Mouse (Mus musculus) cerebellum, adult 2 months (tissue): ENCODE results near the gene Sppl3. TPM values are rescaled to one million over a fixed set of nuclear protein-coding genes. Genes with fewer than 3 reads are reported as not detected.

Source experiments
- DNase-seq, 2 experiments: peaks; one replicate each; pipeline ENCODE4 v3.0.0; 2021
- H3K27ac ChIP-seq: fragments of 200-500 bp; 2 replicates; pipeline ENCODE4 v1.5.1; 2012; ENCODE audit warnings: low read length, control low read depth, inconsistent platforms; ENCODE audit not compliant: insufficient read depth
- H3K27me3 ChIP-seq: fragments of 200-500 bp; 2 replicates; pipeline ENCODE4 v1.6.1; 2012; ENCODE audit warnings: inconsistent platforms, mild to moderate bottlenecking, low read length, moderate library complexity; ENCODE audit not compliant: control insufficient read depth, insufficient read depth
- H3K4me1 ChIP-seq: fragments of 200-500 bp; 2 replicates; pipeline ENCODE4 v1.6.1; 2011; ENCODE audit warnings: low read length; ENCODE audit not compliant: control insufficient read depth, insufficient read depth
- H3K4me3 ChIP-seq: fragments of 200-500 bp; replicated peaks from 2 replicates; pipeline ENCODE3; 2011; ENCODE audit warnings: mild to moderate bottlenecking, low read depth, low read length, control low read depth; ENCODE audit not compliant: insufficient read depth
- CTCF ChIP-seq: fragments of 200-500 bp; IDR thresholded peaks from 2 replicates; pipeline ENCODE4 v1.5.1; 2011; ENCODE audit warnings: low read depth, mild to moderate bottlenecking, control low read depth, low read length, moderate library complexity, borderline replicate concordance; ENCODE audit not compliant: insufficient read depth
- POLR2A ChIP-seq: fragments of 200-500 bp; IDR thresholded peaks from 2 replicates; pipeline ENCODE4 v1.6.1; 2011; ENCODE audit warnings: low read length, control low read depth, borderline replicate concordance; ENCODE audit not compliant: insufficient read depth
- WGBS: fragments of 180-500 bp; shearing (Covaris S2); methylation state at CpG from one replicate; pipeline ENCODE4 v1.1.7; 2018; 5-methylcytosine and 5-hydroxymethylcytosine counted together
- polyA plus RNA-seq: library from polyadenylated mRNA; depleted of rRNA; stranded (reverse); fragments of >200 nt; gene quantifications from 2 replicates; pipeline ENCODE4 v1.2.3, GENCODE M21; 2012

The Sppl3 gene
- polyA plus RNA-seq, 1 experiment = 64.2 TPM

GRCm38 (mm10) chr5:115028920-115029319, 18.0 kb downstream of the Sppl3 start:
- TF ChIP-seq CTCF = no peak
- TF ChIP-seq POLR2A = no peak
- Histone ChIP-seq H3K4me3 (no peak overlapping the region), H3K27me3 (no peaks in the 10 kb centered on the region; the same call in 1 of the 2 replicates), H3K4me1 (peaks cover 10% of the 10 kb centered on the region), H3K27ac (no peak overlapping the region)
- DNase-seq = no peak
- 86% methylated on average over 4 of the region's 4 CpGs for WGBS

- Histone ChIP-seq H3K27me3 (no peaks in the 10 kb centered on the region; the same call in 1 of the 2 replicates), H3K4me1 (peaks cover 10% of the 10 kb centered on the region), H3K27ac (no peak overlapping the region), H3K4me3 (no peak overlapping the region)
- WGBS = 79% methylated on average over 3 of the region's 3 CpGs
- DNase-seq = no peak
- no peak for TF ChIP-seq CTCF
- no peak for TF ChIP-seq POLR2A
Measured at GRCm38 (mm10) chr5:115029509-115029908, 18.6 kb downstream of the Sppl3 start.

- Histone ChIP-seq H3K4me1 (peaks cover 7% of the 10 kb centered on the region), H3K27ac (no peak overlapping the region), H3K27me3 (no peaks in the 10 kb centered on the region; the same call in 1 of the 2 replicates), H3K4me3 (no peak overlapping the region)
- TF ChIP-seq CTCF (no peak), POLR2A (no peak)
- DNase-seq = no peak
- 68% methylated on average over 5 of the region's 5 CpGs for WGBS
Measured at GRCm38 (mm10) chr5:115031576-115031975, 20.6 kb downstream of the Sppl3 start.

- no peak for DNase-seq
- peaks cover 5% of the 10 kb centered on the region for H3K4me1 ChIP-seq
- WGBS = 85% methylated on average over 2 of the region's 2 CpGs
- TF ChIP-seq CTCF = no peak
- no peak for TF ChIP-seq POLR2A
- H3K27ac ChIP-seq = no peak overlapping the region
- no peak overlapping the region for H3K4me3 ChIP-seq
- H3K27me3 ChIP-seq = no peaks in the 10 kb centered on the region; the same call in 1 of the 2 replicates
Measured at GRCm38 (mm10) chr5:115032620-115033019, 21.7 kb downstream of the Sppl3 start.

GRCm38 (mm10) chr5:115035217-115035616, 24.3 kb downstream of the Sppl3 start:
- H3K27me3 ChIP-seq = no peaks in the 10 kb centered on the region
- DNase-seq = no peak
- 100% methylated on average over 1 of the region's 1 CpGs for WGBS
- no peak overlapping the region for H3K4me3 ChIP-seq
- H3K4me1 ChIP-seq = peaks cover 10% of the 10 kb centered on the region; the same call in 1 of the 2 replicates
- H3K27ac ChIP-seq = no peak overlapping the region
- TF ChIP-seq CTCF (no peak), POLR2A (no peak)

- no peaks in the 10 kb centered on the region for H3K27me3 ChIP-seq
- peaks cover 10% of the 10 kb centered on the region; the same call in 1 of the 2 replicates for H3K4me1 ChIP-seq
- DNase-seq = no peak
- H3K4me3 ChIP-seq = no peak overlapping the region
- H3K27ac ChIP-seq = no peak overlapping the region
- TF ChIP-seq CTCF (no peak), POLR2A (no peak)
- 85% methylated on average over 2 of the region's 2 CpGs for WGBS
Measured at GRCm38 (mm10) chr5:115037099-115037498, 26.2 kb downstream of the Sppl3 start.

GRCm38 (mm10) chr5:115040756-115041155, 29.8 kb downstream of the Sppl3 start:
- peak; percentile 64 to 87 for DNase-seq
- Histone ChIP-seq H3K4me3 (no peak overlapping the region), H3K27me3 (no peaks in the 10 kb centered on the region), H3K4me1 (peaks cover 14% of the 10 kb centered on the region; the same call in 1 of the 2 replicates), H3K27ac (no peak overlapping the region)
- whole genome bisulfite sequencing = 2% methylated on average over 4 of the region's 4 CpGs
- TF ChIP-seq CTCF (no peak), POLR2A (no peak)

GRCm38 (mm10) chr5:115043626-115044025, 32.7 kb downstream of the Sppl3 start:
- TF ChIP-seq CTCF = no peak
- no peak for TF ChIP-seq POLR2A
- Histone ChIP-seq H3K4me3 (no peak overlapping the region), H3K27ac (no peak overlapping the region), H3K4me1 (peaks cover 8% of the 10 kb centered on the region; the same call in 1 of the 2 replicates), H3K27me3 (no peaks in the 10 kb centered on the region)
- 94% methylated on average over 4 of the region's 4 CpGs for WGBS
- DNase-seq = no peak
